Mouse (Mus musculus) midbrain, embryonic 13.5 days (tissue): ENCODE measurements at regions not wholly inside any gene's neighbourhood (a gene's known extent, or its start where the extent isn't known, plus 50 kb on each side); places are given as distances from the start of the nearest gene placed in this dataset.
"Not testable (repeated sequence)": the region's sequence is repeated elsewhere in the genome, so short reads cannot be mapped to it uniquely, and the experiment has no call there.

Experiments used
- ATAC-seq: fragments of 200-750 bp; cut with Nextera tagmentation; 2 replicates; pipeline ENCODE4 v1.8.0; 2017; ENCODE audit warnings: mild to moderate bottlenecking, moderate TSS enrichment, moderate library complexity
- H3K27ac ChIP-seq: fragments of 300-500 bp; sonication (generic); 2 replicates; pipeline ENCODE4 v1.5.1; 2015; ENCODE audit warnings: inconsistent platforms, mild to moderate bottlenecking, moderate library complexity
- H3K27me3 ChIP-seq: fragments of 300-500 bp; sonication (generic); 2 replicates; pipeline ENCODE4 v1.6.1; 2015; ENCODE audit warnings: mild to moderate bottlenecking, inconsistent platforms
- H3K36me3 ChIP-seq: fragments of 300-500 bp; sonication (generic); 2 replicates; pipeline ENCODE4 v1.6.1; 2015; ENCODE audit warnings: mild to moderate bottlenecking, inconsistent platforms
- H3K4me1 ChIP-seq: fragments of 300-500 bp; sonication (generic); replicated peaks from 2 replicates; pipeline ENCODE4 v1.6.1; 2015; ENCODE audit warnings: inconsistent platforms
- H3K4me2 ChIP-seq: fragments of 300-500 bp; sonication (generic); replicated peaks from 2 replicates; pipeline ENCODE4 v1.6.1; 2015; ENCODE audit warnings: moderate library complexity, mild to moderate bottlenecking, inconsistent platforms
- H3K4me3 ChIP-seq: fragments of 300-500 bp; sonication (generic); replicated peaks from 2 replicates; pipeline ENCODE4 v1.5.1; 2015; ENCODE audit warnings: mild to moderate bottlenecking, inconsistent platforms
- H3K9ac ChIP-seq: fragments of 300-500 bp; sonication (generic); replicated peaks from 2 replicates; pipeline ENCODE4 v1.6.1; 2015; ENCODE audit warnings: mild to moderate bottlenecking, inconsistent platforms
- H3K9me3 ChIP-seq: fragments of 300-500 bp; sonication (generic); 2 replicates; pipeline ENCODE4 v1.6.1; 2016; ENCODE audit warnings: mild to moderate bottlenecking, inconsistent platforms
- WGBS: fragments of 180-500 bp; shearing (Covaris S2); methylation state at CpG from one replicate; pipeline ENCODE4 v1.1.7; 2015; 5-methylcytosine and 5-hydroxymethylcytosine counted together

DNA sequence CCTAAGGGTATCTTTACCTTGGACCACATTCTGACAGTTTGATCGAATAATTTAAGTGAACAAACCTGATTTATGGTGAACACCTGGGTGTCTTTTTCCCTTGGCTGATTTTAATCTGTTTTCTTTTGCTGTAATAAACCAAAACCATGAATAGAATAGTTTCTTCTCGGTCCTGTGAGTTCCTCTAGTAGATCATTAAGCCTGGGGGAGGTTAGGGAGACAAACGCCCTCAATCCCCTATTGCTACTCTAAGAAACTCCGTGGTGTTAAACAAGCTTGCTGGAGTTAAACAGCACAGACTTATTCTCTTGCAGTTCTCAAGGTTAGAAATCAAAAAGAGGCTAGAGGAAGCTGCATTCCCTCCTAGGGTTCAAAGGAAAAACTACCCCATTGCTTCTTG lies 249.5 kb upstream of the Sfrp2 start:
- Histone ChIP-seq H3K27ac (no peak overlapping the region), H3K36me3 (no peaks in the 10 kb centered on the region), H3K4me3 (no peak overlapping the region), H3K9ac (no peak overlapping the region), H3K27me3 (no peaks in the 10 kb centered on the region), H3K9me3 (no peaks in the 10 kb centered on the region), H3K4me2 (no peak overlapping the region), H3K4me1 (no peaks in the 10 kb centered on the region)
- WGBS = 78% methylated on average over 4 of the region's 4 CpGs
- no peak for ATAC-seq

DNA sequence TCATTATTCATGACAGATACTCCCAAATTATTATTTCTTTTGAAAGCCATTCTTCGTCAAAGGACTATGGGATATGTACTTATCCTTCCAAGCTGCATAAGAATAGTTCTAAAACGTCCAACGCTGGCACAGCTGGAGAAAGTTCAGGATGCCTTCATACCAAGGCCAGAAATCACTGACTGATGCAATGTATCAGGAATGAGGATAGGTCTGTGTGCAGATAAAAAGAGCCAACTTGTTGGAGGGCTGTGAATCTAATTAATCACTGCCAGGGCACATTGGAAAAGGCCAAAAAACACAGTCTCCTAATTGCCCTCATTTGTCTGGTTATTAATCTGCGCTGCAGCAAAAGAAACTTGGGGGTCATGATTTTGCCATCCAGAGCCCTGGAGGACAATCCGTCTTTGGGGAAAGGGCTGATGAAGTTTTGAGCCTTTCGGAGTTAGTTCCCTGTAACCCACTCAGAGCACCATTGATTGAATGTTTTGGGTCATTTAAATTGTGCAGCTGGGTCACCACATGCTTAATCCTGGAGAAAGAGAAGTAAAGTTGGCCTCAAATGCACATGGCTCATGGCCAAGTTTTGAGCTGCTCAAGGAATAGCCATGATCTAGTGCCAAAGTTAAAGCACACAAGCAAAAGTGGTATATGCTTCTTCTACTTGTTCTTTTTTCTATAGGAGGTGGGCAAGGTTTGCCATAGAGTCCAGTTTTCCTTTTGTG lies 248.0 kb upstream of the Sfrp2 start:
- no peak for ATAC-seq
- H3K27ac ChIP-seq = no peak overlapping the region
- no peak overlapping the region for H3K9ac ChIP-seq
- no peaks in the 10 kb centered on the region for H3K36me3 ChIP-seq
- 83% methylated on average over 6 of the region's 6 CpGs for WGBS
- H3K4me2 ChIP-seq = no peak overlapping the region
- H3K4me1 ChIP-seq = no peaks in the 10 kb centered on the region
- no peaks in the 10 kb centered on the region for H3K9me3 ChIP-seq
- H3K27me3 ChIP-seq = no peaks in the 10 kb centered on the region
- H3K4me3 ChIP-seq = no peak overlapping the region

DNA sequence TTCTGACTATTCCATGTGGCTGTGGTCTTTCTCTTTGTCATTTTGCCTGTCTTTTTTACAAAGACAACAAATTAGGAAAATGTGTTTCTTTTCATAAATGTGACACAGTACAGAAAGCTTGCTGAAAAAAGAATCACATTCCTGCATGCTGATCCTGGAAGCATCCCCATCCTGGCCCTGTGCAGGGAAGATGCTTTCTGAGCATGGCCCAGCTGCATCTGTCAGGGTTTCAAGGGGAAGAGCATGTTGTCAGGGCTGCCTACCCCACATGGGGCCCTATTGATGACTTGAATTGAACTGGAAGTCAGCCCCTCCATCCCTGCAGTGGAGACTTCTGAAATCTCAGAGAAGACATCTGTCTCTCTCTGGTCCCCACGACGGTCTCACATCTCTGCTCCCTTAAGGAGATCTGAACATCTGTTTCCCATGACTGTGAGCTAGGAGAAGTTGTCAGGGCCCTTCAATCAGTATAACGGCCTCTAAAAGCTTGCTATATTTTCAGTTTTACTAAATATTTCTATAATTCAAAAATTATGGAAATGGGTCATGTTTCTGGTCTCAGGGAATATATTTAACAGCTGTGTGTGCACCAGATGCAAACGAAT lies 235.8 kb upstream of the Sfrp2 start:
- no peak for ATAC-seq
- Histone ChIP-seq H3K27me3 (no peaks in the 10 kb centered on the region), H3K4me1 (no peaks in the 10 kb centered on the region), H3K27ac (no peak overlapping the region), H3K9ac (no peak overlapping the region), H3K4me2 (no peak overlapping the region), H3K4me3 (no peak overlapping the region), H3K9me3 (no peaks in the 10 kb centered on the region), H3K36me3 (no peaks in the 10 kb centered on the region)
- 84% methylated on average over 4 of the region's 4 CpGs for WGBS

DNA sequence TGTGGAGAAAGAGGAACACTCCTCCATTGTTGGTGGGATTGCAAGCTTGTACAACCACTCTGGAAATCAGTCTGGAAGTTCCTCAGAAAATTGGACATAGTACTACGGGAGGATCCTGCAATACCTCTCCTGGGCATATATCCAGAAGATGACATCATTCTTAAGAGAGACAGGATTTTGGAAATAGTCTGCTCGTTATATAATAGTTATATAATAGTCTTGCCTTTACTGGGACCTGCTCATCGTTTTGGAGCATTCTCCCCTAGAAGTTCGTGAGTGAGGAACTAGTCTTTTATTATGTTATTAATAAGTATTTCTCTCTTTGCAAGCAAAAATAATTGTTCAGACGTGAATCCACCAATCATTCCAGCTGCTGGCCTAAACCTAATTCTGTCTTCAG lies 229.5 kb upstream of the Sfrp2 start:
- not testable (repeated sequence) for H3K36me3 ChIP-seq, H3K27ac ChIP-seq, H3K4me2 ChIP-seq, H3K27me3 ChIP-seq, H3K4me3 ChIP-seq, H3K9me3 ChIP-seq, ATAC-seq, H3K4me1 ChIP-seq, H3K9ac ChIP-seq
- WGBS = 84% methylated on average over 5 of the region's 5 CpGs

DNA sequence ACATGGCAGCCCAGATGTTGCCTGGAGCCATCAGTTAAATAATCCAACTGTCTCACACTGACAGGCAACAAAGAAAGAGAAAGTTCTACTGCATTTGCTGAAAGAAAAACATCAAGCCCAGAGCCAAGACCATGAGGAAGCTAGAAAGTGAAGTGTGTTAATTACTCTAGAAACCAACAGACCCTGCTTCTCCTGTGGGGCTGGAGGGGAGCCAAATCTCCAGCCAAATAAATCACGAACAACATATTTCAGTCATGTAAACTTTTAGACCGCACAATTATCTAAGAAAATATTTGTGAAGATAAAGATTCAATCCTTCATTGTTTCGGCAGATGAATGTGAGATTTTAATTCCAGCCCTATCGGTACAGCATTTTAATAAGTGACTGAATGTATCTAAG lies 228.9 kb upstream of the Sfrp2 start:
- H3K4me1 ChIP-seq = no peaks in the 10 kb centered on the region

DNA sequence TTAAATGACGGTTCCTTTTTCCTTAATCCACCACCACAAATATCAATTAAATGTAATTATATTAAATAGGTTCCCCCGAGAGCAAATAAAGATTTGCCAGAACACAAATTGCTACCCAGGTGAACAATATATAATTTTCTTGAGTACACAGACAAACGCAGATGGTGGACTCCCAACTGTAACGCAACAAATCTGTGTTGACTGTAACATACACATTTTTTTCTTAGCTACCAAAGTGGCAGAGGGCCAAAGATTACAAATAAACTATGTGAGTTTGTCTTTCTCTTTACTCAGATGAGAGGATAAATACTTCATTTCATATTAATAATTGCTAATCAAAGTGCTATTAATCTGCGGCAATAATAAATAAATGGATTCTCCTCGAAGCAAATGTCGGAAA lies 228.4 kb upstream of the Sfrp2 start:
- Histone ChIP-seq H3K27me3 (no peaks in the 10 kb centered on the region), H3K4me1 (no peaks in the 10 kb centered on the region), H3K4me2 (no peak overlapping the region), H3K4me3 (no peak overlapping the region), H3K9ac (no peak overlapping the region), H3K27ac (no peak overlapping the region), H3K36me3 (no peaks in the 10 kb centered on the region), H3K9me3 (no peaks in the 10 kb centered on the region)
- WGBS = 86% methylated on average over 7 of the region's 7 CpGs
- ATAC-seq = no peak

More for the DNA sequence above, 228.9 kb upstream of the Sfrp2 start:
- H3K27me3 ChIP-seq = no peaks in the 10 kb centered on the region
- no peaks in the 10 kb centered on the region for H3K36me3 ChIP-seq
- no peak overlapping the region for H3K4me3 ChIP-seq
- no peaks in the 10 kb centered on the region for H3K9me3 ChIP-seq
- H3K27ac ChIP-seq = no peak overlapping the region
- no peak overlapping the region for H3K4me2 ChIP-seq
- no peak overlapping the region for H3K9ac ChIP-seq
- no peak for ATAC-seq
- WGBS = 93% methylated on average over 4 of the region's 4 CpGs

DNA sequence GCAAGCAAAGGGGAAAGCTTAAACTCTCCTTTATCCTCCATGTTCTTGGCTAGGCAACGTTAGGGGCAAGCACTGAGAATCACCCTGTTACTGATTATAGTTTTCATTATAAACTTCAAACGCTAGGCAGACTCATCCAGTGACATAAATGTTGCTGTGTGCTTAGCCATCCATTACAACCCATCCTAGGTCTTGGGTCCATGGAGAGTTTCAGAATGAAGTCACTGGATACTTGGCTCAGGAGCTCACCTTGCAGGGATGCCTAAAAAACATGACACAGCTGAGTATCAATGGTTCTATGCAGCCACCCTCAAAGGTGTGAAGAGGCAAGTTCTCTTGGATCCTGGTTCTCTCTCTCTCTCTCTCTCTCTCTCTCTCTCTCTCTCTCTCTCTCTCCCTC lies 227.2 kb upstream of the Sfrp2 start:
- Histone ChIP-seq H3K36me3 (no peaks in the 10 kb centered on the region), H3K27ac (no peak overlapping the region), H3K9me3 (no peaks in the 10 kb centered on the region), H3K9ac (no peak overlapping the region), H3K27me3 (no peaks in the 10 kb centered on the region), H3K4me3 (no peak overlapping the region), H3K4me1 (no peaks in the 10 kb centered on the region), H3K4me2 (no peak overlapping the region)
- no peak for ATAC-seq
- 79% methylated on average over 2 of the region's 2 CpGs for WGBS

DNA sequence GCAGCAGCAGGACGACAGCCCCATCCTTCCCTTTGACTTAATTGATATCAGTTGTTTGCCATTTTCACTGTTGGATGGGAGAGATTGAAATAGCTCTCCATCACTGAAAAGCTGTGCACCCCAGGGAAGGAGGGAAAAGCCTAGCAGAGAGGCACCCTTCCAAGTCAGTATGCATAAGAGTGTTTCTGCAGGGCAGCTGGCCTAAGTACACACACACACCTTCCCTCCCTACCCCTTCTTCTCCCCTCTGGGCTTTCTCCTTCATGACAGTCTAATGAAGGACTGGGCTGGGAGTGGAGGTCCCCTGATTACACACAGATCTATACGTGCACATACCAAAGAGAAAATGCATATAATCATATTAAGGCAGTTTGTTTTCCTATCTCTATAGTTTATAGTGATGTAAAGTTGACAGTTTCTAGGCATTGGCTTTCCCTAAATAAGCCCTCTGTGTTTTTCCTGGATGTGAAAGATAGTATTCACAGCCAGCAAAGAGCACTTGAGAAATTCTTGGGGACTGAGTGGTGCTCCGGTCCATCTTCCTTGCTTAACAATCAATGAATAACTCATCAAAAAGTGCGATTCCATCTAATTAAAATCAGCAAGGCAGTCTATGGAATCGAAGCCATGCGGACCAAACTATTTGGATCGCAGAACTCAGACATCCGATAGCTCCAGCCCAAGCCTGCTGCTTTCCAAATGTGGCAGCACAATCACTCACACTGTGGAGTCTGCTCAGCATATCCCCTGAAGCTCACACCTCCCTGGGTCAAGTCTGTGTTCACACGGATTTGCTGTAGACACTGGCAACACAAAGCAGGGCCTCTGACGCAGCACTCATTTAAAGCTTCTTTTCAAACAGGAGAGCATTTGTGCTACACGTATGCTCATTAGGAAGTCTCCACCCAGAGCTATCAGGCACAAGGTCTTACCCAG lies 224.9 kb upstream of the Sfrp2 start:
- no peak overlapping the region for H3K27ac ChIP-seq
- H3K4me3 ChIP-seq = no peak overlapping the region
- no peaks in the 10 kb centered on the region for H3K4me1 ChIP-seq
- H3K9me3 ChIP-seq = no peaks in the 10 kb centered on the region
- H3K4me2 ChIP-seq = no peak overlapping the region
- H3K36me3 ChIP-seq = no peaks in the 10 kb centered on the region
- no peak for ATAC-seq
- WGBS = 74% methylated on average over 11 of the region's 11 CpGs
- no peak overlapping the region for H3K9ac ChIP-seq
- H3K27me3 ChIP-seq = no peaks in the 10 kb centered on the region

DNA sequence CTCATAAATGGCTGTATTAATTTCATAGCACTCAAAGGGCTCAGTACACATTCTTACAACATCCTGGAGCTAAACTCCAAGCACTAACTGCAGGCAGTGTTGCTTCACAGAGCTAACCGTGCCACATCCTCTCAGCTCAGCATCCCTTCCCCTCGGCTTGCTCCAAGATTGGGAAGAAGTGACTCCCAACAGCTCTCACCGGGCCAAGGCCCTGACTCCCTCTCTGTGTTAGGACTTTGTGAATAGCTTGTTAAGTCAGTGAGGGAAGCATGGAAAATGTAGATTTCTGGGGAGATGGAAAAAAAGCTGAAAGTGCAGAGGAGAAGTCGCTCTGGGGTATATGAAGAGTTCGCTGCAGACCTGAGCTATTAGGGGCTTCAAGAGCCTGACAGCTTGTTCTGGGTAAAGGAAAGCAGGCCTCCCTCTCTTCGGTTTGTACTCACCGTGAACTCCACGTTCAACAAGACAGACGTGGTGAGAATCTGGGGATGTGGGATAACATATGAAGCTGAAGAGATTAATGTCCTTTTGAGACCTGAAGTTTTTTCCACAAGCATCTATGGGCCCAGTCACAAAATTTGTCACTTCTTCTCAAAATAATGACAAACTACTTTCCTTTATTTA lies 213.5 kb upstream of the Sfrp2 start:
- WGBS = 92% methylated on average over 9 of the region's 9 CpGs
- ATAC-seq = no peak

DNA sequence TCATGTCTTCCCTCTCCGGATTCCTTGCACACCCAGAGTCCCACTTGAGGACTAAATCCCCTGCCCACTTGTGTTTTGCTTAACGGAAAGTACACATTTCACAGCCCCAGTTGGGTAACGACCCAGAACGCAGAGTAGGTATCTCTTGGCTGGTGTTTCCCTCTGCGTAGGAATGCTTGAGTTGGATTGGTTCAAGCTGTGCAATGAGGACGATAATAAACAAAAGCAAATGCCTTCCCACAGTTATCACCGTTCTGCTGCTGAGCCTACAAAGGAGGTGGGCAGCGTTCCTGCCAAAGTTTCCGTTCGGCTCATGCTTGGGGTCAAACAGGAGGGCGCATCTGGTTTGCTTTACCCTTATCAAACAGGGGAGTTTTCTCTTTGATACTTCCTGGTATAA lies 212.3 kb upstream of the Sfrp2 start:
- Histone ChIP-seq H3K27ac (no peak overlapping the region), H3K4me1 (peaks cover 10% of the 10 kb centered on the region), H3K9ac (no peak overlapping the region), H3K27me3 (no peaks in the 10 kb centered on the region), H3K4me2 (no peak overlapping the region), H3K4me3 (no peak overlapping the region), H3K36me3 (no peaks in the 10 kb centered on the region), H3K9me3 (no peaks in the 10 kb centered on the region)
- ATAC-seq = no peak
- WGBS = 84% methylated on average over 11 of the region's 11 CpGs

More for the DNA sequence above, 213.5 kb upstream of the Sfrp2 start:
- no peak overlapping the region for H3K4me3 ChIP-seq
- H3K36me3 ChIP-seq = no peaks in the 10 kb centered on the region
- no peaks in the 10 kb centered on the region for H3K27me3 ChIP-seq
- no peak overlapping the region for H3K27ac ChIP-seq
- H3K9me3 ChIP-seq = no peaks in the 10 kb centered on the region
- H3K4me2 ChIP-seq = no peak overlapping the region
- no peak overlapping the region for H3K9ac ChIP-seq
- H3K4me1 ChIP-seq = peaks cover 9% of the 10 kb centered on the region

DNA sequence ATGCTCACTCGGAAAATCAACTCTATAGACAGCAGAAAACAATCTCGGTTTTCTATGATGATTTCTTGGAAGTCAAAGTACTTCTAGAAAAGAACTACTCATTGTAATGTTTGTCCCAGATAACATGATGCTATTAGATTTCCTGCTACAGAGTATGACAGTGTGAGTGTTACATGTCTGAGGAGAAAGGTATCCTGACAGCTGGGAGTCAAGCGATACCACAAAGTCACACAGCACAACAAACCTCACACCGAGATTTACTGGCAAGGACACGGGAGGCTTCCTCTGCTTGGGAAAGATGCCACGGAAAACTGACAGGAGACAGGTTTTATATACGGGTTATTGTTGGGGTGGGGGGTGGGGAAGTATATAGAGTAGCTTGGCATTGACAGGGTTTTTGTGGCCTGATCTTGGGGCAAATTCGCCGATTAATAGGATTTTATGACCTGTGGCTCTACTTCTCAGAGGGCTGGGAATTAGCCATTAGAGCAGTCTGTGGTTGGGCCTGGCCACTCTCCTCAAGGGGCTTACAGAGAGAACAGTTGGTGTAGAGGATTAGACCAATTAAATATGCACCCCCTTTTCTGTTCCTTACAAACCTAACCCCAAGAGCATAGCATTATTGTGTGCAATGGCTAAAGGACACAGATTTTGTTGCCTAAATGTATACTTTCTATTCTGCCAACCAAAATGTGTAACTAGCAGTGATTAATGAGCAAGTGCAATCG lies 209.2 kb upstream of the Sfrp2 start:
- Histone ChIP-seq H3K27me3 (no peaks in the 10 kb centered on the region), H3K9ac (no peak overlapping the region), H3K4me3 (no peak overlapping the region), H3K4me2 (no peak overlapping the region), H3K9me3 (no peaks in the 10 kb centered on the region), H3K36me3 (no peaks in the 10 kb centered on the region), H3K4me1 (peaks cover 10% of the 10 kb centered on the region), H3K27ac (no peak overlapping the region)
- 47% methylated on average over 10 of the region's 10 CpGs for WGBS
- peak; percentile 81 for ATAC-seq
